Mouse (Mus musculus) CH12.LX (cell line): ENCODE measurements at regions not wholly inside any gene's neighbourhood (a gene's known extent, or its start where the extent isn't known, plus 50 kb on each side); places are given as distances from the start of the nearest gene placed in this dataset.

Experiments
- EP300 ChIP-seq: IDR thresholded peaks from 2 replicates; pipeline ENCODE4 v1.6.1; 2011; ENCODE audit warnings: low read length, improper control_type of control experiment
- MAX ChIP-seq: IDR thresholded peaks from 2 replicates; pipeline ENCODE4 v1.6.1; 2011; ENCODE audit warnings: low read length, improper control_type of control experiment
- MXI1 ChIP-seq: IDR thresholded peaks from 2 replicates; pipeline ENCODE4 v1.6.1; 2011; ENCODE audit warnings: mild to moderate bottlenecking, low read depth, low read length, improper control_type of control experiment
- POLR2A ChIP-seq: IDR thresholded peaks from 2 replicates; pipeline ENCODE4 v1.6.1; 2011; ENCODE audit warnings: low read depth, mild to moderate bottlenecking, improper control_type of control experiment, low read length
- TCF12 ChIP-seq: IDR thresholded peaks from 2 replicates; pipeline ENCODE4 v1.6.1; 2014; ENCODE audit warnings: low read depth, mild to moderate bottlenecking, inconsistent platforms, low read length, improper control_type of control experiment
- USF1 ChIP-seq: IDR thresholded peaks from 2 replicates; pipeline ENCODE4 v1.6.1; 2014; ENCODE audit warnings: low read depth, mild to moderate bottlenecking, inconsistent platforms, low read length, improper control_type of control experiment
- ZMIZ1 ChIP-seq: IDR thresholded peaks from 2 replicates; pipeline ENCODE4 v1.6.1; 2012; ENCODE audit warnings: low read depth, mild to moderate bottlenecking, inconsistent platforms, low read length, improper control_type of control experiment
- ZNF384 ChIP-seq: IDR thresholded peaks from 2 replicates; pipeline ENCODE4 v1.6.1; 2012; ENCODE audit warnings: low read depth, low read length, improper control_type of control experiment, inconsistent platforms

DNA sequence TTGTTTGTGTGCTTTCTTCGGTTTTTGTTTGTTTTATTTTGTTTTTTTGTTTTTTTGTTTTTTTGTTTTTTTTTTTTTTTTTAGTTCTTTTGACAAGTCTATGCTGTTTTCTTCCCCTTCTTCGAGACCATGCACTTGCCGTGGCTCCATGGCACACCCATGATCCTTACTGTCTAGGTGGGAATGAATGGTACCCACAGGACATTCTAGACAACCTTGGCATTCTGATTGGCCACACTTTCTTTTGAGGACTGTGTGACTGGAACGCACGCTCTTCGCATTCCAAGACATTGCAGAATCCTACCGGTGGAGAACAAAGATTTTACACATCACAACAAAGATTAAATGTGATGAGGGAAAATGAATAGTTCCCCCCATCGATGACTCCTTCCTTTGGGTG lies 340.1 kb downstream of the Adgrl2 start:
- TF ChIP-seq ZNF384 (no peak), ZMIZ1 (no peak), EP300 (no peak), MXI1 (no peak), TCF12 (no peak), POLR2A (no peak), MAX (no peak), USF1 (no peak)
